Mouse (Mus musculus) regulatory T cell (primary cell): ENCODE measurements around the gene Dner.

Experiments
- in situ Hi-C: fragments of 300-600 bp; cut with MboI, MseI; formaldehyde crosslinking; loops from one replicate; pipeline ENCODE4 v1.15.1; 2025; ENCODE audit warnings: high pct_unique_total_duplicates

Gene Dner

DNA sequence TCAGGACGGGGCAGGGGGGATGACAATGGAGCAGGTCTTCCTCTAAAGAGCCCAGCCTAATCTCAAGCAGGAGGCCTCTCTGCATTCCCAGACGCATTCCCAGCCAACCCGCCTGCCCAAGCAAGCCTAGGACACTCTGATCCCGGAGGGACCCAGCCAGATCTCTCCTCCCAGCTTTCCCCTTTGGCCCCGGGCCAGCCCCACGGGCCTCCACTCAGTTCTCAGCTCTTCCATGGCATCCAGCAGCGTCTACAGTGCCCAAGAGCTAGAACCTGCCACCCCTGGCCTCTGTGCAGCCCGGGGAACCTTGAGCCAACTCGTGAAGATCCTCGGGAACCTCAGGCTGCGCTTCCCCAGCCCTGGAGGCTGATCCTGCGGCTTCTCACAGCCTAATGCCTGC, 291.1 kb downstream of the Dner start:
- in situ Hi-C loops, result no loop called here

DNA sequence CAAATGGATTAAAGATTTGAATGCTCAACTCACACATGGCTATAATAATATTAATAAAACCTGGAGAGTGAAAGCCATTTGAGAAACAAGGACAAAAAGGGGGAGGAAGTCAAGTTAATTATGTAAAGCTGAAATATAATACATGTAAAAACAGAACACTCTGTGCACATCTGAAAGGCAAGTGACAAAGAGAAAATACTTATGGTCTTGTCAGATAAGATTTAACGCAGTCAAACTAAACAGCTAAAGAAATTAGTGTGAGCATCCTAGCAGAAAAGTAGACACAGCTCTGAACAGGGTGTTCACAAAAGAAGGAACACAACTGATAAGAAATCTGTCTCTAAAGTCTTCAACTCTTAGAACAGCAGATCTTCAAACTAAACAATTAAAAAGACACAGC, 293.9 kb downstream of the Dner start:
- in situ Hi-C loops, result no loop called here

DNA sequence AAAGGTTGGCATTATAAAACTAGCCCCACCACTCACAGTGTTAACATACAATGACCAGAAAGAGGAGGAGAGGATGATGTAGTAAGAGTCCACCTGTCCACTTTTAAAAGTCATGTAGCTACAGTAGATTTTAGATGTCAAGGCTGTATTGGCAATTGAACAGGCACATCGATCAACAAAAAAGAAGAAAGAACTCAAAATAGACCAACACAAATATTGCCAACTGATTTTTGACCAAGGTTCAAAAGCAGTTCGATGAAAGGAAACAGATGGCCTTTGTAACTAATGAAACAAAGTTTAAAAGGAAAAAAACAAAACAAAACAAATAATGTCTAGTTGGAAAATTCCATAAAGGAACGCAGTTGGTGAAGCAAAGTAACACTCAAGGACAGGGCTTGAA, 296.4 kb downstream of the Dner start:
- in situ Hi-C loops, result no loop called here

DNA sequence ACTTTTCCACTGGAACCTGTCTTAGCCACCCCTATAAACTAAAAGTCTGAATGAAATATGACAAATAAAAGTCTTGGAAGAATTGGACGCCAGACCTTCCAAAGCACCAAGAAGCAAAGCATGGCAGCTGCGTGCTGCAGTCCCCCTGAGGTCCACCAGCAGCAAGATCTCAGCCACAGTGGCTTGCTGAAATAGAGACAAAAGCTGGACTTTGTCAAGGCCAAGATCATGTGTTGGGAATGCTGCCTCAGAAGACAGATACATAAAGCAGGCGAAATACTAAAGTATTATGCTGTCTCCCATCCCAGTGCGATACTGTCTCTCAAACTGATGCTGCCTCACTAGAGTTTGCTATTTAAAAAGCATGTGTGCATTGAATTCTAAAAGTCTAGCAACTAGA, 296.9 kb downstream of the Dner start:
- in situ Hi-C loops, result no loop called here

DNA sequence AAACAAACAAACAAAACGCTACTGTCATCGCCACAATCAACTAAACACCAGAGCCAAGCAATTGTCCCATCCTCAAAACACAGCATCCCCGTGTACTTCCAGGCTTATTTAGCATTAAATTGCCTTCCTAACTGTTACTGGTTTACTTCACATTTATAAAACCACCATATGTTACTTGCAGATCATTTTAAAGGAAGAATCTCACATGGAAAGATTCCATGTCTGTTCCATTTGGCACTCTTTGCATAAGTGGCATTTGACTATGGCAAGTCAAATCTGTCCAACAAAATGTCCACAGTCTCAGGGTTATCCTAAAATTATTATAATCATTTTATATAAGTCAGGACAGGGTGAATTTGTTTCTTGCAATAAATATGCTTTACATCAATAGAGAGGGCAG, 299.2 kb downstream of the Dner start:
- in situ Hi-C loops, result no loop called here

DNA sequence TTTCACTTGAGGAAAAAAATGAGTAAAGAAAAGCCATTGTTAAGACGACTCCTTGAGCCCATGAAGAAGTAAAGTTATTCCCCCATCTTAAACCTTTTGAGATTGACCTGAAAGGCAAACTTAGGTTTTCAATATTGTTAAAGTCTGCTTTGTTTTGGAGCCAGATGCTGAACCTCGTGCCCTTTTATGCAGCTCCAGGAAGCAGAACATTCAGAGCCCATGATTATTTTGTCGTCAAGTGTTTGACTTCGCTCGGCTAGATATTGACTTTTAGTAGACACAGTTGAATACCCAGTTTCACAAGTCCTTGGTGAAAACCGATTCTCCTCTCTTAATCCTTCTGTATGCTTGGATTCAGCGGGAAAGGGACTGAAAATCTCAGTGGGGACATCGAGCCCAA, 300.1 kb downstream of the Dner start:
- in situ Hi-C loops, result no loop called here

DNA sequence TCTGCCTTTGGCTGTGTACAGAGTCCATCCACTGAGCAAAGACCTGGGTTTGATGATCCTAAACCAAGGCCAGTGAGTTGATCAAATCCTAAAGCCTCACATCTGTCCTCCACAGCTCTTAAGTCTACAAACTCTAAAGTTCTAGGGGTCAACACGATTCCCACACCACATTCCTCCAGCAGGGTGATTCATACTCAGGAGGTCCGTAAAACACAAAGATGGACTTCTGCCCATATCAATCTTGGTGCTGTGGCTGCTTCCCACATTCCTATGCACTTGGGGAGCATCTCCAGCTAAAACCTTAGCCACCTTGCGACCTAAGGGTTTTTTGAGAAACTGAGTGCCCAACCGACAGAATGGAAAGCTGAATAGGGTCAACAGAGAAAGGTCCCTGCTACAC, 305.1 kb downstream of the Dner start:
- in situ Hi-C loops, result no loop called here

DNA sequence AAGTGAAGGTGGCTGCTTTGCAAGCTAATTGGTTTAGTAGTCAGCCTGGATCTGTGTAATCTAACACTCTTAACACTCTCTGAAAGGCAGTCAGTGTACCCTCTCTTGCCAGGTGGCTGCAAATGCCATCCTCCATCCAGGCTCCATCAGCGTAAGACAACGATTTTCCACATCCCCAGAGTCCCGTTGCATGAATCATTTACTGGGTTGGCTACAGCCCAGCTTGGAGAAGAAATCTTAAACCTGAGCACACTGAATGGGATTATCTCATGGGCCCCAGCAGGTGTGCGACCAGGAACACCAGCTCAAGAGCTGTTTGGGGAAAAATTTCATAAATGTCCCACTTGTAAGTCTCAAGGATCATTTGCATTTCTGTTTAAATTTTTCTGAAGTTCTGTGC, 308.4 kb downstream of the Dner start:
- in situ Hi-C loops, result loop anchor here (10.0 kb wide), 1 partner anchor 243 kb away; no protein-coding TSS in a partner anchor

DNA sequence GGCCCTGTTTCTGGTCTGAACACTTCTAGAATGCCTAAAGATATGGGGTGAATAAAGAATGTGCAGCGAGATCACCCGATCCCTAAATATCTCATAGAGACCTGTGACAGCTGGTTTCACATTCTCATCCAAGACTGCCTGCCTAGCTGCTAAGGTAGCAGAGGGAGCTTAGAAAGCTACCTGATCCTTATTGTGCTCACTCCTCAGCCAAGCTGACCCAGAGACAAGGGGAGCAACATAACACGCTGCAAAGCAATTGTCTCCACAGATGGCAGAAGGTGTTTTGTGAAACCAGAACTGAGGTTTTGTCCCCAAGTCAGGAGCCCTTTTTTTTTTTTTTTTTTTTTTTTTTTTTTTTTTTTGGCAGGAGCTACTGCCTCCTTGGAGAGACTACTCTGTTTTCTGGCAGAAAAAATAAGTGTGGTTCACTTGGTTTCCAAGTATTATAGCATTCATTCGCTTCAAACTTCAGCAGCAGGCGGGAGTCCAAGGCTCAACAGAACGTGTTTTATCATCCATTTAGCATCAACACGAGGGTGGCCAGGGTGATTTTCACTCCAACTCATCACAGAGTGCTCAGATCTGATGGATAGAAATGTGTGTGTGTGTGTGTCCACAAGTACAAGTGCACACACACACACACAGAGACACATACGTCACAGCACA, 309.4 kb downstream of the Dner start:
- in situ Hi-C loops, result loop anchor here (10.0 kb wide), 1 partner anchor 242 kb away; no protein-coding TSS in a partner anchor

DNA sequence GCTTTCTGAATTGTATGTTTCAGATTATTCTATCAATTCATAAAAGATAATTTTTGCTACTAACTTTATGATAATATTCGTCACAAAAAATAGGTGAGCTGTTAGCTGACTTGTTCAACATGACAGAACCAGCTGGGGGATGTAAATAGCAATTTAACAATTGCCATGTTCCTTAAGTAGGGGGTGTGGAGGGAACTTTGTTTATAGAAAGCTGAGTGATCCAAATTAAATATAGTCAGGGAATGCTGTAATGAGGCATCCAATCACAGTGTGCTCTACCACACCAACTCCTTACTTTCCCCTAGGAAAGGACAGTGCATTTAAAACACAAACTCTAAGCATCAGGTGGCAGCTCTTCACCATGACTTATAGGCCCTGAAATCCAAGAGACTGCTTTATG, 313.3 kb downstream of the Dner start:
- in situ Hi-C loops, result loop anchor here (10.0 kb wide), 1 partner anchor 238 kb away; no protein-coding TSS in a partner anchor

DNA sequence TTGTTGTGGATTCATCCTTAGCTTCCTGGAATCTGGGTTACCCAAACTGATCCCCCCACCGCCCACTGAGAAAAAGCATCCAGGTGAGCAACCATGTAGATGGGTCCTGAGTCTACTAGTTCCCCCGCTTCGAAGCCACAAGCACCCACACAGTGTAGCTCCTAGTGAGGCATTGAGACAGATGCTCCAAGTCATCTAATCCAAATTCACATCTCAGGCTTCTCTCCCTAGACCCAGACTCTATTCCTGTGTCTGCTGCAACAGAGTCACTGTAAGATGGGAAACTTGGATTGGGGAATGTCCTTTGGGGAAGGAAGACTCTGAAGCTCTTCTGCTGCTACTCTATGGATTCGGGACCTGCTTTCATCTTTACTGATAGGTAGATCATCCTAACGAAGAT, 314.0 kb downstream of the Dner start:
- in situ Hi-C loops, result loop anchor here (10.0 kb wide), 1 partner anchor 237 kb away; no protein-coding TSS in a partner anchor

DNA sequence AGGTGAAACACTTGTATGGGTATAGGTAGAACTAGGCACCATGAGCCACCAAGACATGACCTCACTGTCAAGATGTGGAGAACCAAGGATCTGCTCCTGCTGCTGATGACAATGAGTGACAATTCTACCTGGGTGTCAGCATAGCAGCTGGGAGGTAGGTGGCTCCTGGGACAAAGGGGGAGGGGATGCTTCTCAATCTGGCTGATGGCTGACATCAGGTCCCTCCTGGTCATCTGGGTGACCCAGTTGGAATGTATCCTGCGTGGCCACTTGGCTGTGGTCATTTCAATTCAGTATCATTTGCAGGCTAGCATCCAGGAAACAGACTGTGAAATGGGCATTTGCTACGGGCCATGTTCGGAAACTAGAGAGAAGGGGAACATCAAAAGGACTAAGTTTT, 315.1 kb downstream of the Dner start:
- in situ Hi-C loops, result loop anchor here (10.0 kb wide), 1 partner anchor 236 kb away; no protein-coding TSS in a partner anchor

DNA sequence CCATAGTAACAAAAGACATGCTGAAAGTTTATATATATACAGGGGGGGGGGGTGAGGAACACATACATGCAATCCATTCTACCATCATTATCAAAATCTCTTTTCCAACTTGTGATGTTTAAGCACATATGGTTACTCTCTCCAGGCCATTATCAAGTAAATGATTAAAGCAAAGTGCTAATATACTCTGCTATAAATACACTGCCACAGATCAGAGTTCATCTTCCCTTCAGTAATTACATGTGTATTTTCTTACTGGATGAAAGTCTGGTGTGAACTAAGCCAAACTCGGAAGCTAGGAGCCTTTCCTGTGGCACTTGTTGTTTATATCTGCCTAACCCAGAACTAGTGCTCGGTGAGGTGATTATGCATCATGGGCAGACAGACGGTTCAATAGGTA, 328.3 kb downstream of the Dner start:
- in situ Hi-C loops, result no loop called here

DNA sequence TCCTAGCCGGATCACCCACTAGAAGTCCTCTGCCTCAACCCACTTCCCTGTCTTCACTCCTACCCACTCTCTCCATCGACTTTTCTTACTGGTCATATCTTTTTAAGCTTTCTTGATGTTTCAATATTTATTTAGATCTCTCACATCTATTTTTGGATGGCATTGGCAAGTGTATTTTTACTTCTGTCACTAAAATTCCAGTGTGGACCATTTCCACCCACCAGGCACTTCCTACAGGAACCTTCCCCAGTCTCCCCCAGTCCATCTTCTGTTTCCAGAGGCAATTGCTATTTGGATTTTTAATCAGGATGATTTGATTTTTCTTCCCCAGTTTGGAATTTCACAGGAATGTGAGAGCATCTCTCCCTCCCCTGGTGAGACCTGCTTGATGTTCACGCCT, 329.5 kb downstream of the Dner start:
- in situ Hi-C loops, result no loop called here

DNA sequence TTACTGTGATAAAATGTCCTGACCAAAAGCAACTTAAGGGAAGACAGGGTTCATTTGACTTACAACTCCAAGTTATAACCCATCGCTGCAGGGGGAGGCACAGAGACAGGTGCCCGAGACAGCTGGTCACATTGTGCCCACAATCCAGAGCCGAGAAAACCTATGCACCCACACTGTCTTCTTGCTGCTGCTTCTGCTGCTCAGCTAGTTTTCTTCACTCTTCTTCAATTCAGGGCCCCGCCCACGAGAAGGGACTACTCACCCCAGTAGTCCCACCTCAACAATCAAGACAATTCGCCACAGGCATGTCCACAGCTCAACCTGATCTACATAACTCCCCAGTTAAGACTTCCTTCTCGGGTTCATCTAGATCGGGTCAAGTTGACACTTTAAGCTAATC, 332.1 kb downstream of the Dner start, which contains the start of gene Pid1:
Gene Pid1, minus strand, starts transcription at position 214 of the 400 bp plus-strand sequence.
- in situ Hi-C loops, result no loop called here

DNA sequence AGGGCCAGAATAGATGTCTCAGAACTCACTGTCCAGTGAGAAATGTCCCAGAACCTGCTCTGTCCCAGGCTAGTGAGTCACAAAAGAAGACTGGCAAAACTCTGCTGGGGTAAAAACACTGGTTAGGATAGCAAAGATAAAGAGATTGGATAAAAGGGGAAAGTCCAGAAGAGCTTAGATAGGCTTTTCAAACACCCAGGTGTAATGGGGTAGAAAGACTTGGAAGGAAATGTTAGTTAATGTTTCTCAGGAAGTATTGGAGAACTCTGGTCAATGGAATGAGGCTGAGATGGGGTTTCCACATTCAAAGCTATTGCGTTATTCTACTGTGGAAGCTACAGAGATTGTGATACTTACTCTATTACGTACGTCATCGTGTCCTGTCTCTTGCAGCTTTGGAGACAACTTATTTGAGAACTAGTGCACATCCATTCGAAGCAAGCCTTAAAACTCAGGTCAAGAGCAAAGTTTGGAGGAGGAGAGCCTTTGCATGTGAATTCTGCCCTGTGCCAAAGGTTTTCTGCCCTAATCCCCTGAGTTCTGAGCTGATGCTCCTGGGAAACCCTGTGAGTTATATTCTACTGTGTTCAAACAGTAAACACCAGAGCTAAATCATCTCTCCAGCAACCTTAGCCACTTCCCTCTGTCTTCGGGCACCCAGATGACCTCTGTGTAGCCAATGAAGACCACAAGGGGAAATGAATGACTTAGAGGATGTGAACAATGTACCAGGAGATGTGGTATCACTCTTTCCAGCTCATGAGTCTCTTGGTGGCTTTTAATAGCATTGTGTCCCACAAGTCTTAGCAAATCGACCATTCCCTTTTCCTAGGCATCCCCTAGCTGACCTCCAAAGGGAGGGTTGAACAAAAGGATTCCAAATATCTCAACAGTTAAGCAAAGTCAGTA, 333.1 kb downstream of the Dner start:
- in situ Hi-C loops, result no loop called here

DNA sequence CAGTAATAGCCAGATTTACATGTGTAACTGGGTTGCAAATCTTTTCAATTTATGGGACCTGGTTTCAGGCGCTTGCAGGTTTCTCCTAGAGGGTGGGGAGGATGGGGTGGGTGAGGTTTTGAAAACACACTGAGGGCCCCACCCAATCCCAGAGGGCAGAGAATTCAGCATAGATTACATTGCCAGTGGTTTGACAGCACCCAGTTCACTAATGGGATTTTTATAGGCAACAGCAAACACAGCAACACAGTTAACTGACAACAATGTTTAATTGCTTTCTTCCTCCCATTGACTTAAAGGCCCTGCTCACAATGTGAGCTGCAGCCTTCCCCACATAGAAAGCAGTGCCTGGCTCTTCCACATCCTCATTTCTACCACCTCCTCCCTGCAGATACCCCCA, 333.8 kb downstream of the Dner start:
- in situ Hi-C loops, result no loop called here

DNA sequence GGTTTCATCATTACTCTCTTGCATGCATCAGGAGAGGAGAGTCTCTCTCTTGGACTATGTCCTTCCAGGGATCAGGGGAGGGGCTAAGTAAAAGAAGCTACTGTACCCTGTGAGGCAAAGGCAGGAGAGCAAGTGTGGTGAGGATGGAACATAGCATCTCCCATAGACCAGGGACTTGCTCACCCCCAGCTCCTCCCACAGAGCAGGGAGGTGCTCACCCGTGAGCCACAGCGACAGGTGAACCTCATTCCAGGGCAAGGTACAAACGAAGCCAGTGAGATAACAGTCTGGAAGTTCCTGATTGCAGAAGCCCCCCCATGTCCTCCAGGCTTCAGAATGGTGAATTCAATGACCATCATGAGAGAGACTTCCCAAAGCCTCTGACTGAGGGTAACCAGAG, 334.6 kb downstream of the Dner start:
- in situ Hi-C loops, result no loop called here

DNA sequence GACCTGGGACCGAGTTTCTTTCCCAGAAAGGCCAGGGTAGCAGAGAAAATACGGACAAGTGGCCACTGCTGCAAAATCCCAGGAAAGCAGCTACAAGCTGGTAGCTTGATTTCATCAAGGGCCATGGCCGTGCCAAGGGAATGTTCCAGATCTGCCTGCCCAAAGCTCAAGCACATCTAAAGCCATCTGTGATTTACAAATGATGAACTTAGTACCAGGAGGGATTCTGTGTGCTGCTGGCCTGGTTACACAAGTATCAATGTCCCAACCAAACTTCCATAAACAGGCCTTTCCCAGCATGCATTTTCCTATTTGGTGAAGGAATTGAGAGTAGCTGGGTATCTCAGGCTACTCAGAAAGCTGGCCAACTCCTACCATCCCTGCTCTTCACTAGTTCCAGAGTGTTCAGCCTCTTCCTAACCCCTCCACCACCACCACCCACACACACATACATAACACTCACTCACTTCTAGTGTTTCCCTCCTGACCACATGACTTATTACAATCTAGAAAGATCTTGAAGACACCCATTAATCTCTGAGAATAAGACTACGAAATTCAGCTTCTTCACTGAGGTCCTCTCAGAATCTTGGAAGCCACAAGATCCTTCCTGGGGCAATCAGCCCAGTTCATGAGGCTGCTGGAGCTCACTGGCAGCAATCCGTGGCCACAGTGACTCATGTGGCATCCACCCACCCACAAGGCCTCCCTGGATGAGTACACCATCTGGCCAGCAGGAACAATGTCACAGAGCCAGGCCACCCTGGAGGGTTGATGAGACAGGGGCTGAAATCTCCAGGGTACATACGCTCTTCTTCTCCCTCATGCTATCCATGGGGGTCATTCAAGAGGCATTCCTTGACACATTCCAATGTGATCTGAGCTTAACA, 336.2 kb downstream of the Dner start:
- in situ Hi-C loops, result no loop called here

DNA sequence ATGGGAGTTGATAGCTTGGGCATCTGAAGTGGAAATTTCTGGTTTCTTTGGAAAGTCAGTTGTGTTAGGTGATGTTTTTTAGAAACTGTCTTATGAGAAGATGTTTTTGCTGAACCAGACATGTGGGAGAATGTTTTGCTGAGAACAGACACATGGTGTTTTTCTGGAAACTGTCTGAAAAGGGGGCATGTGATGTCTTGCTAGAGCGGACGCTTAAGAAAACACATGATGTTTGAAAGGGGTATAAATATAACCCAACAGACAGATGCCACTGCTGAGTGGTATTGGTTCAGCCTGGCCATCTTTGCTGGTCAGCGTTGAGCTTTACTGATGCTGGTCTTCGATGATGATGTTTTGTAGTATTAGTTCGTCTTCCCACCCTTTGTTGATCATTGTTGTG, 338.8 kb downstream of the Dner start:
- in situ Hi-C loops, result no loop called here

DNA sequence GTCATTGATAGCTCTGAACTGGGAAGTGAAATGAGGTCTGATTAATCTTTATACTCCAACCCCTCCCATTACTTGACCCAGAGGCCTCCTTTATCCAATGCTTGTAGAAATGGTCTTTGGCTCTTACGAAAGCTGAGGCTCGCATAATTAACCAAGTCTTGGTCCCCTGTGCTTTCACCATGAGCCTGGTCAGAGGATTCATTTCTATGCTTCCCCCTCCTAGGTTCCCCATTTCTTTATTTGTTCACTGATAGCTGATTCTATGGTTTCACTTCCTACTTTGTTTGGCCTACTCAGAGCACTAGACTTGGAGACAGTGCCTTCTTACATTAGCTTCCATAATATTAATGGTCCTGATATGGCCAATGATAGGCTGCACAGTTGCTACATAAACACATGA, 345.8 kb downstream of the Dner start:
- in situ Hi-C loops, result no loop called here
